Mouse (Mus musculus) spleen, postnatal 36 days (tissue): Measurements from ENCODE around the gene Klk1b8.
"Not testable (repeated sequence)": the region's sequence is repeated elsewhere in the genome, so short reads cannot be mapped to it uniquely, and the experiment has no call there.

Experiments
- DNase-seq, 2 experiments: peaks; one replicate each; pipeline ENCODE4 v3.0.0; 2022; ENCODE audit warnings: low spot score in 2 of 2, mixed read lengths in 1 of 2

The Klk1b8 gene

GRCm38 (mm10) chr7:43950364-43950763, at the start of gene Klk1b8:
TSS of gene Klk1b8 (plus strand) at chr7:43950664.
- no peak for DNase-seq

DNA sequence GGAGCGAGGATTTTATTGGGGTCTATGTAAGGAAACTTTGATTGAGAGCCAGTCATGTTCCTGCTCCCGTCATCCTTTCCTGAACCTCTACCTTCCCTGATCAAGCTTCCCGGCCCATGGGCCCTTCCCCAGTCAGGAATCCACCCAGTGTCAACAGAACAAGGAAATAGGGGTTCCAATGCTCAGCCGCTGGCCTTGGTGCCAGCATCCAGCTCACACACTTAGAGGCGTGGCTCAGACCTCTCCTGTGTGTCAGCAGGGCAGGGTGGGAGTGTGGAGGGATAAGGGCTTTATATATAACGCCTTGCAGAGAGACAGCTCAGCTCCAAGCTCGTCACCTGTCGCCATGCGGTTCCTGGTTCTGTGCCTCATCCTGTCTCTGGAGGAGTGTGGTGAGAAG, 35.6 kb upstream of the Klk1b8 start:
- no peak for DNase-seq

DNA sequence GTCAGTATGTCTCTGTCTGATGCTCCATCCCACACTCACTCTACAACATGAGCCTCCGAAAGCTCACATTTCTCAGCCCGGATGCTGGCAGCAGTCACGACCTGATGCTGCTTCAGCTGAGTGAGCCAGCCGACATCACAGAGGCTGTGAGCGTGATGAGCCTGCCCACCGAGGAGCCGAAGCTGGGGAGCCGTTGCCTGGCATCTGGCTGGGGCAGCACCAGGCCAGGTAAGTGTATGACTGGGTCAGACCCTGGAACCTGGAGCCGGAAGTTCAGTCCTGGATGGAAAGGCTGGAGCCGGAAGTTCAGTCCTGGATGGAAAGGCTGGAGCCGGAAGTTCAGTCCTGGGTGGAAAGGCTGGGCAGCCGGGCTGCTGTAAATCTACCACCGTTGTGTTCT, 32.0 kb upstream of the Klk1b8 start:
- no peak for DNase-seq

GRCm38 (mm10) chr7:43918871-43919270, 31.6 kb upstream of the Klk1b8 start:
- no peak for DNase-seq

DNA sequence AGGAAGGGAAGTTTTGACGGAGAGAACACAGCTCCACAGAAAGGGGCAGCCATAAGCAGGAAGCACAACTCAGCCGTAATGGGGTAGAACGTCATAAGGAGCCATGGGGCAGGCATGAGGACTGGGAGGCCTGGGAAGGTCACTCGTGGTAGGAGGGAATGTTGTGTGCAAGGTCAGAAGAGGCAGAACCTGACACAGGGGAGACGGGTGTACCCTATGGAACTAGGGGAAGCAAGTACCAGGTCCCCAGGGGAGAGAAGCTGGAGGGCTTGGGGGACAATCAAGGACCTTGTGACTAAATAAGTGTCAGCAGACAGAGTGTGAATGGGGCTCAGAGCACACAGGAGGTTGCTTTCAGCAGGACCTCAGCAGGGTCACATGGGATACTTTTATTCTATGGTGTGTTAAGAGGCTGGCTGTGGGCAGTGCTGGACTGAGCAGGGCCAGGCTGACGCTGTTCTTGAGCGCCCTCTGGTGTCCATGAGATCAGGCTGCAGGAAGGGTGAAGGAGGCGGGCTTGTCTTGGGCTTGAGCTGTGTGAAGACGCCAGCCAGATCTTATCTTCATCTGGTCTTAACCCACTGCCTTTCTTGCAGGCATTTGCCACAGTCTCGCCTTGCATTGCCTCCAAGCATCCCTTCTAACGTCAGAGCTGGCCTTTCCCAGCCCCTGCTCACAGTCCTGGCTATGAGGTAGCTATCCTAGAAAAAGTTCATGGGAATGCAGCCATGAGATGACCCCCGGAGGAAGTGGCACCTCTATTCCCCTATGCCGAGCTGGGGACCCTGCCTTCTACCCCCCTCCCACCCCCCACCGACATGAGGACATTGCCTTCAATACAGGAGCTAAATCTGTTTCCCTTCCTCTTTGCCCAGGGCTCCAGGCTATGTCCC, 30.7 kb upstream of the Klk1b8 start:
- DNase-seq: peak; percentile 19 to 22

GRCm38 (mm10) chr7:43920582-43920981, 29.9 kb upstream of the Klk1b8 start:
- no peak for DNase-seq

DNA sequence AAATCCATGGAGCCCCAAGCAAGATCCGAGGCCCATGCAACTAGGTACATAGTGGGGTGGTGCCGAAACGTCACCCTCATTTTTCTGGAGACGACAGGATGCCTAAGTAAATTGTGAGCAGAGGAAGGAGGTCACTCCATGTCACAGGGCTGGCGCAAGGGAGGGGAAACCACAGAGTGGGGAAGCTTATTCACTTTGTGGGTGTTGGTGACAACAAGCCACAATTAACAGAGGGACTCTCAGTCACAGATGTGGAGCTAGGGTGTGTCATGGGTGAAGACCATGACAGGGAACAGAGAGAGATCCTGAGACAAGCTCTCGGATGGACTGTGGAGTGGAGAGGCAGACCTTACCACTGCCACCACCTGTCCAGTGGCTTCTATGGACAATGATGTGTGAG, 29.4 kb upstream of the Klk1b8 start:
- DNase-seq: no peak

DNA sequence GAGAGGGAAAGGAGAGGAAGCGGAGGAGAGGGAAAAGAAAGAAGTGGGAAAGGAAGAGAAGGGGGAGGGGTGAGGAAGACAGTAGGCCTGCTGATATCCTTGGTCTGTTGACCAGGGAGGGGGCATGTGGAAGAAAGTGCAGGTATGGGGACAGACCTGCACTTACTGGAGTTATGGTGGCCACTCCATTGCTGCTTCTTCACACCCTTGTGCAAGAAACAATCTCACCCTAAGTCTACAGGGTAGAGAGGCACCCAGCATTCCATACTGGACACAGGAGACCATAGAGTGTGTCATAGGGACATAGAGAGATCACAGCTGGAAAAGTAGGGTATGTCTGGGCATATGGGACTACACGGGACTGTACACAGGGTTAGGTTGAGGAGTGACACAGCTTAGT, 28.5 kb upstream of the Klk1b8 start:
- DNase-seq: no peak

DNA sequence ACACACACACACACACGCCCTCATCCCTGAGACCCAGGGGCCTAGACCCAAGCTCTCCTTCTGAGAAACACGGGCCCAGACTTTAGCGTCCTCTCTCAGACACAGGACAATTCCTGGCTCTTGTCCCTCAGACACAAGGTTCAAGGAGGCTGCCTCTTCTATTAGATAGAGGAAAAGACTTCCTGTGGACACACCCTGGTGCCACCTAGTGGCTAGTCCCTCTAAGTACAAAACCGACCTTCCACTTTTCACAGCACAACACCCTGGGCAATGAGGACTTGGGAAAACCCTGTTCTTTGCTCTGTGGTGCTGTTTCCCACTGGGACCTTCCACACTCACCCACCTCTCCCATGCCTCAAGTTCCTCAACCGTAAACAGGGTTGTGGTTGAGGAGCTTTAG, 24.5 kb upstream of the Klk1b8 start:
- no peak for DNase-seq

GRCm38 (mm10) chr7:43928521-43928920, 21.9 kb upstream of the Klk1b8 start:
- DNase-seq: no peak

- DNase-seq: no peak
Measured at GRCm38 (mm10) chr7:43932337-43932736, 18.1 kb upstream of the Klk1b8 start.

DNA sequence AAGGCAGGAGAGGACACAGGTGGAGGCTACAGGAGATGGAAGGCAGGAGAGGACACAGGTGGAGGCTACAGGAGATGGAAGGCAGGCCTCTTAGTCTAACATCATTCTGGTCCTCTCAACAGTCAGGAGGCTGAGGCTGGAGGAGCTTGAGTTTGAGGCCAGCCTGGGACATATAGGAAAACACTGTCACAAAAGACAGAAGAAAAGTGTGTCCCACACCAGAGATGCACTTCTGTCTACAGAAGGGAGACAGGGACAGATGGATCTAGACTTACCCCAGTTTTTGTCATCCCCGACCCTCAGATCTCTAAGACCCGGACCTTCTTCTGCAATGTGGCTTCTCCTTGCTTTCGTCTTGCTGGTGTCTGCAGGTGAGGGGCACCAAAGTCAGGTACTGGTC, 17.0 kb upstream of the Klk1b8 start, which contains the start of gene Klk15:
Gene Klk15 (plus strand): TSS at position 301 of the 400 bp plus-strand sequence.
- no peak for DNase-seq

DNA sequence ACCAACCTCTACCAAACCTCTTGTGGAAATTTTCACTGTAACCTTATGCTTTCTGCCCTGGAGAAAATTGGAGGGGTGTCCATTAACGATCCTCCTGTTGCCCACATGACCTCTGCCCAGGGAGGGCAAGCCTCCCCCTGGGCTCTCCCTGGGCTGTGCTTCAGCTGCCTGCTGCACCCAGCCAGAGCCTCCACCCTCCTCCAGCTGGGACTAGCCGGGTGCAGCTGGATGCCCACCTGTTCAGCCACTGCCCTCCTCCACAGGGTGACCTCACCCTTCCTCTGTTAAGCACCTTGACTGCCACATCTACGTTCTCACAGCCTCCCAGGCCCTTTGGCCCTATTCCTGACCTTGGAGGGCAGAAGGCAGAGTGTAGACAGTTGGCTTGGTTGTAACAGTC, 15.7 kb upstream of the Klk1b8 start:
- no peak for DNase-seq

DNA sequence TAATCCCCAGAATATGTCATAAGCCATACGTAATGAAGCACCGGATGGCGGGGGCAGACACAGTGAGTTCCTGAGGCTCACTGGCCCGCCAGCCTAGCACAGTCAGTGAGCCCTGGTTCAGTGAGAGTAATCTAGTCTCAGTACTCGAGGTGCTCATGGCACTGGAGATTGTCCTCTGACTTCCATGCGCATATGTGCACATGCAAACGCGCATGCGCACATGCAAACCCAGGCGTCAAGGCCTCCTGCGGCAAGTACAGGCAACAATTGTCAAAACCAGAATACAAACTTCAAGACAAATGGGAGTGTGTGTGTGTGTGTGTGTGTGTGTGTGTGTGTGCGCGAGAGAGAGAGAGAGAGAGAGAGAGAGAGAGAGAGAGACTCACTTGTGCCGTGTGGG, 13.9 kb upstream of the Klk1b8 start:
- no peak for DNase-seq

- DNase-seq: not testable (repeated sequence)
Measured at GRCm38 (mm10) chr7:43942293-43942692, 8.2 kb upstream of the Klk1b8 start.

- no peak for DNase-seq
Measured at GRCm38 (mm10) chr7:43944727-43945264, 5.7 kb upstream of the Klk1b8 start.

GRCm38 (mm10) chr7:43952703-43953102, 2.2 kb downstream of the Klk1b8 start:
- no peak for DNase-seq

DNA sequence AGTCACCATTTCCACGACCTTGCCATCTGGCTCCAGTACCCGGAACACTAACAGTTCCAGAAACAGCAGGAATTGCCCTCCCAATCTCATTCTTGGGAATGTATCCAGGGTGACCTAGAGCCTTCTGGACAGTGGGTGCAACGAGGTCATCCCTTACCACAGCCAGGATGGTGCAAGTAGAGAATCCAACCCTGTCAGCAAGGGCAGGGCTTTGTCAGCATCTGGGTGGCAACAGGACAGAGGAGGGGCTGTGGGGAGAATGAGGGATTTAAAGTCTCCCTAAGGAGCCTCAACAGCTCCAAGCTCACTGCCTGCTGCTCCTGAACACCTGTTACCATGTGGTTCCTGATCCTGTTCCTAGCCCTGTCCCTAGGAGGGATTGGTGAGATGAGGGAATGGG, 16.0 kb downstream of the Klk1b8 start, which contains the start of gene Klk1b1:
Gene Klk1b1 (plus strand): TSS at position 301 of the 400 bp plus-strand sequence.
- DNase-seq: no peak

DNA sequence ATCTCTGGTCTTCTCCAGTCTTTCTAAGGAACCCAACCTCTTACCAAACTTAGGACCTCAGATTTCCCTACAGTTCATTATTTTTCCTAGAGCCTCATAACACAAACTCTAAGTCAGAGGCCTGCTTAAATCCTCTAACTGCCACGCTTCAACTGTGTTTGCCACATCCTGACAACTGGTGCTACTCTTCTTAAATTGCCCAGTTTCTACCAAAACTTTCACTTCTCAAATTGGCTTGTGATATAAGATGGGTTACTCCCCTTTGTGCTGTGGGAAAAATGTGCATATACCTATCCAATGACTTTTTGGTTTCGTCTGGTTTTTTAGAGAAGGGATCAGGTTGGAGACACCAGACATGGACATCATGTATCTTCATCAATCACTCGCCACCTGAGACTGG, 16.6 kb downstream of the Klk1b8 start:
- DNase-seq: no peak

- DNase-seq: no peak
Measured at GRCm38 (mm10) chr7:43967612-43968011, 17.1 kb downstream of the Klk1b8 start.

DNA sequence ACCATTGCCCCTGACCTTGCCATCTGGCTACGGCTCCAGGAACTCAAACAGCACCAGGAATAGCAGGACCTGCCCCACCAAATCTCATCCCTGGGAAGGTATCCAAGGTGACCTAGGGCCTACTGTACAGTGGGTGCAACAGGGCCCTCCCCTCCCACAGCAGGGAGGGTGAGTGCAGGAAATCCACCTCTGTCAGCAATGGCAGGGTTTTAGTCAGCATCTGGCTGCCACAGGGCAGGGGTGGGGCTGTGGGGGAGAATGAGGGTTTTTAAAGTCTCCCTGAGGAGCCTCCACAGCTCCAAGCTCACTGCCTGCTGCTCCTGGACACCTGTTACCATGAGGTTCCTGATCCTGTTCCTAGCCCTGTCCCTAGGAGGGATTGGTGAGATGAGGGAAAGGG, 25.3 kb downstream of the Klk1b8 start, which contains the start of gene Klk1b9:
Gene Klk1b9 (plus strand): TSS at position 301 of the 400 bp plus-strand sequence.
- DNase-seq: not testable (repeated sequence)

DNA sequence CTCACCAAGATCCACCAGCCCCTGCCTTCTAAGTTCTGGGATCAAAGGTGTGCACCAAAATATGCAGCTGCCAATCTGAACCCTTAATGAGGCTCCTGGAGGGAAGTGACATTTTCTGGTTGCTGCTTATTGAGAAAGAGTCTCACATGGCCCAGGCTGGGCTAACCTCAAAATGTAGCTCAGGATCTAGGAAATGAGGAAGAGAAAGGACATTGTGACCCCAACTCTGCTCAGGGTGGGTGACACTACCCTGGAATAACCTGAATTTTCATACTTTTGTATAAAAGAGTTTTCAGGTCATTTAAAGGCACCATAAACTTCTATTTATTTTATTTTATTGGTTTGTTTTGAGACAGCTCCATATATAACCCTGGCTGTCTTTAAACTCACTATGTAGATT, 35.2 kb downstream of the Klk1b8 start:
- DNase-seq: no peak

- DNase-seq: not testable (repeated sequence)
Measured at GRCm38 (mm10) chr7:43994821-43995220, 44.4 kb downstream of the Klk1b8 start.
